Comparison of ENCODE assay signal across 8 mouse cellular contexts in genomic region chr7:64839801-64840575, GRCm38 (mm10). TPM values are rescaled to one million over a fixed set of nuclear protein-coding genes. Genes with fewer than 3 reads are reported as not detected.
DNase-seq lines count a peak whose midpoint lies in the region; ATAC-seq and TF ChIP-seq lines count a peak whose summit lies in the region.

No protein-coding gene starts in this region.

- peaks cover 51% of the 10 kb centered on the region for H3K4me1 ChIP-seq in E14TG2a.4 (replicated peaks; ENCODE audit: low read depth, low read length)
- peaks cover 7% of the 10 kb centered on the region; the same call in 1 of the 2 replicates for H3K4me1 ChIP-seq in hindbrain, embryonic 16.5 days (ENCODE audit: control insufficient read depth, insufficient read depth, low read depth, low read length)

- H3K36me3 ChIP-seq in E14TG2a.4 (ENCODE audit: insufficient read depth, low read length): peaks cover 3% of the 10 kb centered on the region; the same call in 1 of the 2 replicates
- H3K36me3 ChIP-seq in hindbrain, embryonic 16.5 days (ENCODE audit: control insufficient read depth, insufficient read depth, low read length): no peaks in the 10 kb centered on the region

- H3K27ac ChIP-seq in hindbrain, embryonic 16.5 days (ENCODE audit: low read depth, low read length): no peak overlapping the region; the same call in 1 of the 2 replicates

- DNase-seq in cerebellum, adult 9-11 months: peak; percentile 27
- DNase-seq in gastrocnemius, adult 8-10 months (ENCODE audit: low spot score in 2 of 2): peak; percentile 28 to 41
- DNase-seq in left cerebral cortex, adult 11 months (ENCODE audit: low spot score): peak; percentile 26
- peak; percentile 40 for DNase-seq in lung, postnatal 14 days
- DNase-seq in right cerebral cortex, adult 2 months (ENCODE audit: low spot score in 2 of 2): peak; percentile 52 to 55
- DNase-seq in MN1 (ENCODE audit: low spot score): no peak

- H3K4me3 ChIP-seq in E14TG2a.4 (replicated peaks; ENCODE audit: low read length): peak overlapping the region; percentile 56
- H3K4me3 ChIP-seq in hindbrain, embryonic 16.5 days (ENCODE audit: low read length): peak overlapping the region; percentile 23; the same call in 1 of the 2 replicates

- peak overlapping the region; percentile 37 for H3K9ac ChIP-seq in hindbrain, embryonic 16.5 days (ENCODE audit: low read depth, low read length)

- H3K27me3 ChIP-seq in E14TG2a.4 (ENCODE audit: insufficient read depth, low read length): no peaks in the 10 kb centered on the region
- no peaks in the 10 kb centered on the region for H3K27me3 ChIP-seq in hindbrain, embryonic 16.5 days (replicated peaks; ENCODE audit: control insufficient read depth, insufficient read depth, low read length)

- H3K9me3 ChIP-seq in E14TG2a.4 (ENCODE audit: low read length): peaks cover 24% of the 10 kb centered on the region
- no peaks in the 10 kb centered on the region for H3K9me3 ChIP-seq in hindbrain, embryonic 16.5 days (ENCODE audit: control insufficient read depth, low read length)

- ATAC-seq in hindbrain, embryonic 16.5 days: peak; percentile 70

- 0 out of 2 replicates have a peak, but pooled peaks have one; percentile 11 for TF ChIP-seq CTCF in E14TG2a.4 (conservative IDR thresholded peaks at IDR 0.05; ENCODE audit: low read length)

- WGBS in hindbrain, embryonic 16.5 days: 3% methylated on average over 21 of the region's 21 CpGs

- peak overlapping the region; percentile 44 for H3K4me2 ChIP-seq in hindbrain, embryonic 16.5 days (ENCODE audit: low read length)

RNA-seq across cellular contexts. Expression of gene Nsmce3, which starts 32.8 kb away (rescaled TPM):
- total RNA-seq in gastrocnemius, adult 8-10 months (2022): 1 to 10 TPM; 2.3 to 2.9 (median 2.6) TPM
- 10.2 and 10.9 TPM in 2 replicates for polyA plus RNA-seq in hindbrain, embryonic 16.5 days (2015; fragmentation: Nextera tagmentation; extraction: Ambion mirVana)
